Mouse (Mus musculus): ENCODE measurements at regions not wholly inside any gene's neighbourhood (a gene's known extent, or its start where the extent isn't known, plus 50 kb on each side); places are given as distances from the start of the nearest gene placed in this dataset.

DNA sequence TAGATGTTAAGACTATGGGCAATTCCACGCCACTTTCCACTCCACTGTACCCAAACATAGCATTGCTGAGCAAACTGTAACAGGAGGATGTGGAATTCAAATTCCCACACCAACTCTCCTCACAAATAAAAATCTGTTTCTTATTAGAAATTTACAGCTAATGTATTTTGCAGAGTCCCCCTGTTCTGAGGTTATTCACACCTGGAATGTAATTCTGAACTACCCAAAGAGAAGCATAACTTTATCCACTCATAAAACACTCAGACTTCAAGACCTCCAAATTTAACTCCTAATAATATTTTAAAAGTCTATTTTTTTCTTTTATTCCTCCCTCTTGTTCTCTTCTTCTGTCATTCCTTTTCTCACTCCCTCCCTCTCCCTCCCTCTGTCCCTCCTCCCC, 1698.0 kb upstream of the Slc10a2 start:
- TF ChIP-seq USF1 (IDR thresholded peaks at IDR 0.05; ENCODE audit: low read depth, low read length): no peak
- no peak for TF ChIP-seq ZKSCAN1 (IDR thresholded peaks at IDR 0.05; ENCODE audit: borderline replicate concordance, low read depth, low read length)
- no peak for TF ChIP-seq E2F4 (IDR thresholded peaks at IDR 0.05; ENCODE audit: insufficient replicate concordance, low read depth, low read length)
- TF ChIP-seq IRF4 (IDR thresholded peaks at IDR 0.05; ENCODE audit: low read depth, low read length): no peak
- no peak for TF ChIP-seq MAFK (IDR thresholded peaks at IDR 0.05; ENCODE audit: insufficient replicate concordance, low read length)
- no peak for TF ChIP-seq ZC3H11A (IDR thresholded peaks at IDR 0.05; ENCODE audit: low read depth, low read length)
- no peak for TF ChIP-seq TBP (conservative IDR thresholded peaks at IDR 0.05; ENCODE audit: low read depth, low read length)
- TF ChIP-seq ZNF384 (IDR thresholded peaks at IDR 0.05; ENCODE audit: low read depth, low read length): no peak
- TF ChIP-seq GABPA (IDR thresholded peaks at IDR 0.05; ENCODE audit: insufficient replicate concordance, low read depth, low read length): no peak
- no peak for TF ChIP-seq SIN3A (IDR thresholded peaks at IDR 0.05; ENCODE audit: low read length)
- no peak for TF ChIP-seq ZMIZ1 (IDR thresholded peaks at IDR 0.05; ENCODE audit: low read depth, low read length)
- TF ChIP-seq NRF1 (IDR thresholded peaks at IDR 0.05; ENCODE audit: low read depth, low read length): no peak
- no peak for TF ChIP-seq USF2 (conservative IDR thresholded peaks at IDR 0.05; ENCODE audit: low read depth, low read length)
- no peak for TF ChIP-seq POLR2AphosphoS2 (IDR thresholded peaks at IDR 0.05; ENCODE audit: low read depth, low read length)
- no peak for TF ChIP-seq BHLHE40 (IDR thresholded peaks at IDR 0.05; ENCODE audit: low read depth, low read length)
- in situ Hi-C loops (cut with MboI; ENCODE audit: low pct_ligation_motif_present, low pct_unique_long_range_greater_than_20kb, low sequenced_read_pairs): no loop called here
- Histone ChIP-seq H3K79me2 (replicated peaks; ENCODE audit: control insufficient read depth, extremely low read depth, insufficient read depth, poor library complexity, severe bottlenecking) (no peaks in the 10 kb centered on the region), H3K36me3 (replicated peaks in 1 of 2; ENCODE audit: control insufficient read depth in 1 of 2, insufficient read depth in 1 of 2, low read length in 1 of 2) (no peaks in the 10 kb centered on the region), H3K4me1 (ENCODE audit: control insufficient read depth in 1 of 2, insufficient read depth in 2 of 2) (no peaks in the 10 kb centered on the region), H3K4me2 (ENCODE audit: insufficient read depth, low read depth, poor library complexity, severe bottlenecking) (no peak overlapping the region), H3K9ac (ENCODE audit: insufficient read depth, low read depth) (no peak overlapping the region), H3K27ac (ENCODE audit: insufficient read depth, low read depth) (no peak overlapping the region), H3K4me3 (replicated peaks in 1 of 3; ENCODE audit: low read depth in 2 of 3, low read length in 2 of 3, poor library complexity in 1 of 3) (no peak overlapping the region), H3K27me3 (replicated peaks) (no peaks in the 10 kb centered on the region), H3K9me3 (replicated peaks; ENCODE audit: low read length) (peaks cover 19% of the 10 kb centered on the region)
- DNase-seq (ENCODE audit: extremely low read depth): no peak
- dilution Hi-C loops (cut with MboI; ENCODE audit: extremely low pct_ligation_motif_present, extremely low pct_unique_long_range_greater_than_20kb, low sequenced_read_pairs): no loop called here

- H3K4me3 ChIP-seq (replicated peaks in 1 of 3; ENCODE audit: low read depth in 2 of 3, low read length in 2 of 3, poor library complexity in 1 of 3): no peak overlapping the region
Observed at GRCm38 (mm10) chr8:6801076-6801475, 1695.9 kb upstream of the Slc10a2 start.

More at GRCm38 (mm10) chr8:6801076-6801475, 1695.9 kb upstream of the Slc10a2 start:
- TF ChIP-seq USF2 (conservative IDR thresholded peaks at IDR 0.05; ENCODE audit: low read depth, low read length) (no peak), MAFK (IDR thresholded peaks at IDR 0.05; ENCODE audit: insufficient replicate concordance, low read length) (no peak), SMC3 (IDR thresholded peaks at IDR 0.05; ENCODE audit: low read depth, low read length) (no peak), CTCF (conservative IDR thresholded peaks at IDR 0.05 in 1 of 2, IDR thresholded peaks at IDR 0.05 in 1 of 2; ENCODE audit: low read depth in 2 of 2, low read length in 2 of 2) (no peak), POLR2AphosphoS2 (IDR thresholded peaks at IDR 0.05; ENCODE audit: low read depth, low read length) (no peak), RCOR1 (conservative IDR thresholded peaks at IDR 0.05; ENCODE audit: low read depth, low read length) (no peak), NRF1 (IDR thresholded peaks at IDR 0.05; ENCODE audit: low read depth, low read length) (no peak), MEF2A (IDR thresholded peaks at IDR 0.05; ENCODE audit: borderline replicate concordance, low read depth, low read length) (no peak), HCFC1 (IDR thresholded peaks at IDR 0.05; ENCODE audit: low read depth, low read length) (no peak), USF1 (IDR thresholded peaks at IDR 0.05; ENCODE audit: low read depth, low read length) (no peak), ZMIZ1 (IDR thresholded peaks at IDR 0.05; ENCODE audit: low read depth, low read length) (no peak), ZC3H11A (IDR thresholded peaks at IDR 0.05; ENCODE audit: low read depth, low read length) (no peak), MAZ (IDR thresholded peaks at IDR 0.05; ENCODE audit: low read depth, low read length) (no peak), POLR2A (IDR thresholded peaks at IDR 0.05; ENCODE audit: low read depth, low read length) (no peak), ELF1 (IDR thresholded peaks at IDR 0.05; ENCODE audit: low read depth, low read length) (no peak), TCF12 (IDR thresholded peaks at IDR 0.05; ENCODE audit: low read depth, low read length) (no peak), JUN (IDR thresholded peaks at IDR 0.05; ENCODE audit: insufficient read depth, low read depth, low read length) (no peak), CHD1 (IDR thresholded peaks at IDR 0.05; ENCODE audit: low read depth, low read length) (no peak)
- Histone ChIP-seq H3K4me1 (ENCODE audit: control insufficient read depth in 1 of 2, insufficient read depth in 2 of 2) (no peaks in the 10 kb centered on the region), H3K27me3 (replicated peaks) (no peaks in the 10 kb centered on the region), H3K36me3 (replicated peaks in 1 of 2; ENCODE audit: control insufficient read depth in 1 of 2, insufficient read depth in 1 of 2, low read length in 1 of 2) (no peaks in the 10 kb centered on the region), H3K9ac (ENCODE audit: insufficient read depth, low read depth) (no peak overlapping the region), H3K4me2 (ENCODE audit: insufficient read depth, low read depth, poor library complexity, severe bottlenecking) (no peak overlapping the region), H3K79me2 (replicated peaks; ENCODE audit: control insufficient read depth, extremely low read depth, insufficient read depth, poor library complexity, severe bottlenecking) (no peaks in the 10 kb centered on the region), H3K9me3 (replicated peaks; ENCODE audit: low read length) (peaks cover 16% of the 10 kb centered on the region), H3K27ac (ENCODE audit: insufficient read depth, low read depth) (no peak overlapping the region)
- in situ Hi-C loops (cut with MboI; ENCODE audit: low pct_ligation_motif_present, low pct_unique_long_range_greater_than_20kb, low sequenced_read_pairs) (no loop called here), dilution Hi-C loops (cut with MboI; ENCODE audit: extremely low pct_ligation_motif_present, extremely low pct_unique_long_range_greater_than_20kb, low sequenced_read_pairs) (no loop called here)
- no peak for DNase-seq (ENCODE audit: extremely low read depth)
